28 mouse cellular contexts compared by ENCODE assay signal in the genomic region with DNA sequence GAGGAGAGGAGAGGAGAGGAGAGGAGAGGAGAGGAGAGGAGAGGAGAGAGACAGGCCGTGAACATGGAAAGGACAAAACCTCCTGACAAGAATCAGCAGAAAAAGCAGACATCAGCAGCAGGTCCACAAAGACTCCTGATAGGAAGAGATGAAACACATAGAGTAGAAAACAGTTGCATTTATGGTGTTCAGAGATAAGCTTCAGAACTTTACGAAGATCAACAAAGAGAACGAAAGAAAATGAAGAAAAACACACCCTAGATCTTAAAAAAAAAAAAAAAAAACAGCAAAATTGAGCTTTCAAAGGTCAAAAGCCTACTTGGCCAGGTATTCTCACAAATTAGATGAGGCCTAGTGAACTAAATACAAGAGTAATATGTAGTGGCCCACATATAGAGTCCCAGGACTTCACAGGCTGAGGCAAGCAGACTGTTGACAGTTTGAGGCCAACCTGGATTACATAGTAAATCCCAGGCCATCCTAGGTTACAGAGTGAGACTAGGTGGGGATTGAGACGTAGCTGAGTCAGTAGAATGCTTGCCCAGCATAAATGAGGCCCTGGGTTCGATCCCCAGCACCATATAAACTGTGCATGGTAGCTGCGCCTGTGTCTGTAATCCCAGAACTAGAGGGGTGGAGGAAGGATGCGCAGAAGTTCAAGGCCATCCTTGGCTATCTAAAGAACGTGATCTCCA.
DNase-seq lines count a peak whose midpoint lies in the region; ATAC-seq and TF ChIP-seq lines count a peak whose summit lies in the region.
"Had no signal": no experiment of that assay in that cellular context is flagged by ENCODE, and none has a peak within 500 bp of the region (broad histone marks: within the 10 kb centered on the region; RNA-seq: fewer than 3 reads in every experiment).

No protein-coding gene starts in this region.

- TF ChIP-seq CTCF in MEL (IDR thresholded peaks at IDR 0.05 in 2 of 3, conservative IDR thresholded peaks at IDR 0.05 in 1 of 3; ENCODE audit: control insufficient read depth in 1 of 3, insufficient read depth in 1 of 3, low read depth in 2 of 3, low read length in 3 of 3, poor library complexity in 1 of 3, severe bottlenecking in 1 of 3): no peak
- no peak for TF ChIP-seq CTCF in small intestine, adult 2 months (IDR thresholded peaks at IDR 0.05; ENCODE audit: extremely low read depth, insufficient read length, insufficient replicate concordance, low read depth, low read length)

- no peak overlapping the region for H3K4me3 ChIP-seq in MEL (ENCODE audit: control insufficient read depth in 1 of 2, insufficient read depth in 1 of 2, low read depth in 2 of 2, low read length in 2 of 2)
- no peak overlapping the region for H3K4me3 ChIP-seq in liver, embryonic 15.5 days (replicated peaks)
- no peak overlapping the region for H3K4me3 ChIP-seq in small intestine, adult 2 months (ENCODE audit: low read depth, low read length)
- H3K4me3 ChIP-seq in hindbrain, embryonic 16.5 days (ENCODE audit: low read length): no peak overlapping the region
- H3K4me3 ChIP-seq: forebrain, embryonic 13.5 days; heart, embryonic 10.5 days; heart, embryonic 15.5 days; intestine, embryonic 15.5 days; limb, embryonic 10.5 days; limb, embryonic 15.5 days; lung, embryonic 15.5 days; midbrain, embryonic 12.5 days; neural tube, embryonic 13.5 days had no signal

- 0 out of 2 replicates have a peak overlapping the region, but pooled peaks have one; percentile 5 for H3K4me2 ChIP-seq in liver, embryonic 15.5 days
- H3K4me2 ChIP-seq in hindbrain, embryonic 16.5 days (ENCODE audit: low read length): no peak overlapping the region
- H3K4me2 ChIP-seq: forebrain, embryonic 13.5 days; heart, embryonic 15.5 days; intestine, embryonic 15.5 days; limb, embryonic 15.5 days; lung, embryonic 15.5 days; midbrain, embryonic 12.5 days; neural tube, embryonic 13.5 days had no signal

- peak overlapping the region; percentile 31 for H3K9ac ChIP-seq in MEL (ENCODE audit: control insufficient read depth, low read depth, low read length, poor library complexity, severe bottlenecking)
- no peak overlapping the region for H3K9ac ChIP-seq in liver, embryonic 15.5 days
- no peak overlapping the region for H3K9ac ChIP-seq in hindbrain, embryonic 16.5 days (ENCODE audit: low read depth, low read length)
- H3K9ac ChIP-seq: forebrain, embryonic 13.5 days; heart, embryonic 15.5 days; intestine, embryonic 15.5 days; limb, embryonic 15.5 days; lung, embryonic 15.5 days; midbrain, embryonic 12.5 days; neural tube, embryonic 13.5 days had no signal

- peaks cover 24 to 32% of the 10 kb centered on the region in 2 experiments for H3K4me1 ChIP-seq in MEL (ENCODE audit: control insufficient read depth in 1 of 2, insufficient read depth in 2 of 2, low read length in 2 of 2)
- peaks cover 43% of the 10 kb centered on the region for H3K4me1 ChIP-seq in liver, embryonic 15.5 days (replicated peaks)
- peaks cover 12% of the 10 kb centered on the region; the same call in 1 of the 2 replicates for H3K4me1 ChIP-seq in small intestine, adult 2 months (ENCODE audit: control insufficient read depth, insufficient read depth, insufficient read length, low read length)
- no peaks in the 10 kb centered on the region for H3K4me1 ChIP-seq in hindbrain, embryonic 16.5 days (ENCODE audit: control insufficient read depth, insufficient read depth, low read depth, low read length)
- H3K4me1 ChIP-seq: heart, embryonic 15.5 days; intestine, embryonic 15.5 days; limb, embryonic 10.5 days; limb, embryonic 15.5 days; lung, embryonic 15.5 days; neural tube, embryonic 13.5 days had no signal

- no peak for TF ChIP-seq POLR2A in MEL (IDR thresholded peaks at IDR 0.05; ENCODE audit: control insufficient read depth in 1 of 2, insufficient read depth in 1 of 2, low read depth in 1 of 2, low read length in 2 of 2, poor library complexity in 1 of 2)
- no peak for TF ChIP-seq POLR2A in small intestine, adult 2 months (IDR thresholded peaks at IDR 0.05; ENCODE audit: low read depth, low read length)

- no peaks in the 10 kb centered on the region for H3K9me3 ChIP-seq in MEL (replicated peaks; ENCODE audit: insufficient read depth, low read length)
- H3K9me3 ChIP-seq in liver, embryonic 15.5 days (replicated peaks): no peaks in the 10 kb centered on the region
- H3K9me3 ChIP-seq in hindbrain, embryonic 16.5 days (ENCODE audit: control insufficient read depth, low read length): peaks cover 4% of the 10 kb centered on the region; the same call in 1 of the 2 replicates
- H3K9me3 ChIP-seq: heart, embryonic 10.5 days; heart, embryonic 15.5 days; intestine, embryonic 15.5 days; limb, embryonic 15.5 days; lung, embryonic 15.5 days; neural tube, embryonic 13.5 days had no signal

- H3K79me2 ChIP-seq in MEL (ENCODE audit: control insufficient read depth, insufficient read depth, low read length, poor library complexity): no peaks in the 10 kb centered on the region

- peak; percentile 67 for DNase-seq in MEL (ENCODE audit: low read depth, low spot score)
- no peak for DNase-seq in urinary bladder, postnatal 36 days (ENCODE audit: low spot score in 2 of 2)
- no peak for DNase-seq in yolk sac, embryonic 10.5 days (ENCODE audit: low spot score)
- DNase-seq: adrenal gland, adult 2 months; adrenal gland, postnatal 36 days; cerebellum, adult 9-10 months; gastrocnemius, postnatal 10 days; kidney, adult 2 months; kidney, postnatal 4 days; layer of hippocampus, postnatal 36 days; thymus, postnatal 14 days had no signal

- peaks cover 0 to 26% of the 10 kb centered on the region in 2 experiments; a peak in 2 of 4 replicates for H3K36me3 ChIP-seq in MEL (ENCODE audit: control insufficient read depth in 1 of 2, insufficient read depth in 2 of 2, low read length in 2 of 2)
- H3K36me3 ChIP-seq in liver, embryonic 15.5 days (replicated peaks): no peaks in the 10 kb centered on the region
- H3K36me3 ChIP-seq in small intestine, adult 2 months (ENCODE audit: control insufficient read depth, insufficient read depth, low read length): no peaks in the 10 kb centered on the region
- H3K36me3 ChIP-seq in hindbrain, embryonic 16.5 days (ENCODE audit: control insufficient read depth, insufficient read depth, low read length): no peaks in the 10 kb centered on the region
- H3K36me3 ChIP-seq: heart, embryonic 10.5 days; heart, embryonic 15.5 days; intestine, embryonic 15.5 days; limb, embryonic 10.5 days; limb, embryonic 15.5 days; lung, embryonic 15.5 days; midbrain, embryonic 12.5 days; neural tube, embryonic 13.5 days had no signal

- H3K27me3 ChIP-seq in MEL (ENCODE audit: control insufficient read depth in 1 of 2, insufficient read depth in 2 of 2, low read length in 2 of 2): no peaks in the 10 kb centered on the region
- H3K27me3 ChIP-seq in liver, embryonic 15.5 days: no peaks in the 10 kb centered on the region
- no peaks in the 10 kb centered on the region for H3K27me3 ChIP-seq in small intestine, adult 2 months (ENCODE audit: control insufficient read depth, insufficient read depth, low read length)
- no peaks in the 10 kb centered on the region for H3K27me3 ChIP-seq in hindbrain, embryonic 16.5 days (replicated peaks; ENCODE audit: control insufficient read depth, insufficient read depth, low read length)
- H3K27me3 ChIP-seq: forebrain, embryonic 13.5 days; heart, embryonic 15.5 days; intestine, embryonic 15.5 days; limb, embryonic 15.5 days; lung, embryonic 15.5 days; midbrain, embryonic 12.5 days; neural tube, embryonic 13.5 days had no signal

- peak overlapping the region; percentile 93 for H3K27ac ChIP-seq in MEL (ENCODE audit: control insufficient read depth, low read depth, low read length)
- peak overlapping the region; percentile 63 for H3K27ac ChIP-seq in liver, embryonic 15.5 days (replicated peaks)
- peak overlapping the region; percentile 46; the same call in 1 of the 2 replicates for H3K27ac ChIP-seq in small intestine, adult 2 months (ENCODE audit: insufficient read depth, low read depth, low read length)
- H3K27ac ChIP-seq in hindbrain, embryonic 16.5 days (ENCODE audit: low read depth, low read length): no peak overlapping the region
- H3K27ac ChIP-seq: forebrain, embryonic 13.5 days; heart, embryonic 15.5 days; hindbrain, postnatal 0 days; intestine, embryonic 15.5 days; kidney, postnatal 0 days; limb, embryonic 10.5 days; limb, embryonic 15.5 days; lung, embryonic 15.5 days; midbrain, embryonic 12.5 days; neural tube, embryonic 13.5 days had no signal

- no peak for TF ChIP-seq RAD21 in MEL (IDR thresholded peaks at IDR 0.05; ENCODE audit: low read depth, low read length)

- peak; percentile 43 for ATAC-seq in erythroblast, adult 5-6 weeks (replicated peaks; ENCODE audit: low FRiP score, poor library complexity, severe bottlenecking)
- ATAC-seq in liver, embryonic 15.5 days (ENCODE audit: insufficient read depth): no peak; the same call in 1 of the 2 replicates
- no peak for ATAC-seq in hindbrain, embryonic 16.5 days
- ATAC-seq: activated CD4-positive, CD25-positive, alpha-beta regulatory T cell, adult 4 months; CD4-positive, CD25-positive, alpha-beta regulatory T cell, adult 4 months; forebrain, embryonic 13.5 days; hindbrain, postnatal 0 days; intestine, embryonic 15.5 days had no signal

- TF ChIP-seq EP300 in MEL (IDR thresholded peaks at IDR 0.05; ENCODE audit: low read depth in 1 of 2, low read length in 2 of 2): peak; percentile 90

- 48% methylated on average over 8 of the region's 8 CpGs for WGBS in liver, embryonic 15.5 days (ENCODE audit: insufficient replicate concordance)
- WGBS in small intestine, adult 2 months: 85% methylated on average over 8 of the region's 8 CpGs
- WGBS in hindbrain, embryonic 16.5 days: 94% methylated on average over 8 of the region's 8 CpGs

TF ChIP-seq in MEL, 35 proteins besides CTCF, POLR2A, EP300 and RAD21 (continues in another document):
- peak; percentile 85 for TF ChIP-seq GATA1 (IDR thresholded peaks at IDR 0.05; ENCODE audit: low read depth, low read length)
- TF ChIP-seq TCF12 (IDR thresholded peaks at IDR 0.05; ENCODE audit: low read depth, low read length): peak; percentile 84
- TF ChIP-seq RCOR1 (IDR thresholded peaks at IDR 0.05; ENCODE audit: low read depth, low read length): peak; percentile 56; the same call in 1 of the 2 replicates
- no peak for TF ChIP-seq NELFE (IDR thresholded peaks at IDR 0.05; ENCODE audit: low read depth, low read length)
- TF ChIP-seq MYC (IDR thresholded peaks at IDR 0.05; ENCODE audit: low read depth, low read length): no peak
- TF ChIP-seq MAFK (IDR thresholded peaks at IDR 0.05; ENCODE audit: borderline replicate concordance, low read depth, low read length): peak; percentile 21; the same call in 1 of the 2 replicates
- TF ChIP-seq SIN3A (IDR thresholded peaks at IDR 0.05; ENCODE audit: low read length): peak; percentile 61
- peak; percentile 72; the same call in 1 of the 2 replicates for TF ChIP-seq ETS1 (IDR thresholded peaks at IDR 0.05; ENCODE audit: low read depth, low read length)
- no peak for TF ChIP-seq CHD1 (IDR thresholded peaks at IDR 0.05; ENCODE audit: low read depth, low read length)
- peak; percentile 95 for TF ChIP-seq ZNF384 (IDR thresholded peaks at IDR 0.05; ENCODE audit: low read depth, low read length)
- peak; percentile 81 for TF ChIP-seq MYB (IDR thresholded peaks at IDR 0.05; ENCODE audit: low read depth, low read length)
- TF ChIP-seq HCFC1 (IDR thresholded peaks at IDR 0.05; ENCODE audit: low read depth, low read length): 0 out of 2 replicates have a peak, but pooled peaks have one; percentile 31
